Mouse (Mus musculus) megakaryocyte, embryonic 14.5 days (primary cell): ENCODE data around the gene Ahcy.

ENCODE experiments used
- FLI1 ChIP-seq: IDR thresholded peaks from 2 replicates; pipeline ENCODE4 v1.6.1; 2012; ENCODE audit warnings: low read length, inconsistent platforms, mixed read lengths
- GATA1 ChIP-seq: IDR thresholded peaks from 3 replicates; pipeline ENCODE4 v1.6.1; 2012; ENCODE audit warnings: mixed read lengths, low read length, inconsistent platforms, borderline replicate concordance

DNA sequence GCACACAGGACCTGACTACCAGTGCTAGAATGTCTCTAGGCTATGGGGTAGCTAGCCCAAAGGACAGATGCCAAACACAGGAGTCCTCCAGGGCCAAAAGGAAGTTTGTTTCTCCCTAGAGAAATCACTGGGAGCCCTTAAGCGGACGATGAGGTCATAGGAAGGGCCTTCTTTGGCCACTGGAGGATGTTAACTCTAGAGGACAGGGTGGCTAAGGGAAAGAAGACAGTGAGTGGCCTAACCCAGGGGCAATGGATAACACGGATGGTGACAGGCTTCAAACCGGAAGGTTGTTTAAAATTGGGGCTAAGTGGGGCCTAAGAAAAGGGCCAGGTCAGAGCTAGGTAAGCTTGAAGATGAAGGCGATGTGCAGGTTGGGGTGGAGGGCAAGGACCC, 24.2 kb downstream of the Ahcy start:
- TF ChIP-seq GATA1 (no peak), FLI1 (no peak)
